Mouse (Mus musculus) liver, postnatal 0 days (tissue): Measurements from ENCODE around the gene Gatad2a. TPM values are rescaled to one million over a fixed set of nuclear protein-coding genes. Genes with fewer than 3 reads are reported as not detected.
A peak's percentile ranks its signal among the peaks of the same experiment; 100 is the strongest.
"Not testable (repeated sequence)": the region's sequence is repeated elsewhere in the genome, so short reads cannot be mapped to it uniquely, and the experiment has no call there.

ENCODE experiments used
- ATAC-seq: fragments of 200-750 bp; cut with Nextera tagmentation; 2 replicates; pipeline ENCODE4 v1.8.0; 2017; ENCODE audit warnings: mild to moderate bottlenecking, moderate library complexity
- DNase-seq: peaks from one replicate; pipeline ENCODE4 v3.0.0-alpha.2; 2016
- H3K27ac ChIP-seq: fragments of 300-500 bp; sonication (generic); 2 replicates; pipeline ENCODE4 v1.5.1; 2014; ENCODE audit warnings: antibody characterized with exemption, moderate library complexity, mild to moderate bottlenecking, low read depth
- H3K27me3 ChIP-seq: fragments of 300-500 bp; sonication (generic); 2 replicates; pipeline ENCODE4 v1.6.1; 2014; ENCODE audit warnings: low read length, control low read depth, mixed read lengths; ENCODE audit not compliant: insufficient read depth
- H3K36me3 ChIP-seq: fragments of 300-500 bp; sonication (generic); replicated peaks from 2 replicates; pipeline ENCODE4 v1.6.1; 2014; ENCODE audit warnings: mild to moderate bottlenecking, control low read depth, low read length, moderate library complexity, mixed read lengths; ENCODE audit not compliant: insufficient read depth
- H3K4me1 ChIP-seq: fragments of 300-500 bp; sonication (generic); 2 replicates; pipeline ENCODE4 v1.6.1; 2014; ENCODE audit warnings: antibody characterized with exemption, mild to moderate bottlenecking, control low read depth; ENCODE audit not compliant: insufficient read depth
- H3K4me2 ChIP-seq: fragments of 300-500 bp; sonication (generic); 2 replicates; pipeline ENCODE4 v1.6.1; 2014; ENCODE audit warnings: low read depth, mild to moderate bottlenecking, low read length, moderate library complexity, mixed read lengths
- H3K4me3 ChIP-seq: fragments of 300-500 bp; sonication (generic); 2 replicates; pipeline ENCODE4 v1.5.1; 2014; ENCODE audit warnings: low read depth, low read length
- H3K9ac ChIP-seq: fragments of 300-500 bp; sonication (generic); replicated peaks from 2 replicates; pipeline ENCODE4 v1.6.1; 2014; ENCODE audit warnings: mild to moderate bottlenecking, moderate library complexity
- H3K9me3 ChIP-seq: fragments of 300-500 bp; sonication (generic); 2 replicates; pipeline ENCODE4 v1.6.1; 2016; ENCODE audit warnings: mild to moderate bottlenecking, control low read depth, low read length, mixed read lengths
- CTCF ChIP-seq: sonication (generic); IDR thresholded peaks from 2 replicates; pipeline ENCODE4 v1.5.1; 2016; ENCODE audit warnings: antibody characterized with exemption, low read depth
- EP300 ChIP-seq: IDR thresholded peaks from 2 replicates; pipeline ENCODE4 v1.6.1; 2016; ENCODE audit warnings: antibody characterized with exemption, low read depth, mild to moderate bottlenecking
- WGBS: fragments of 180-500 bp; shearing (Covaris S2); extraction: QIAGEN DNeasy Blood & Tissue Kit; methylation state at CpG from one replicate; pipeline ENCODE4 v1.1.7; 2014; ENCODE audit not compliant: insufficient replicate concordance; 5-methylcytosine and 5-hydroxymethylcytosine counted together
- polyA plus RNA-seq: library from polyadenylated mRNA; unstranded; fragments of >200 nt; fragmentation: Nextera tagmentation; extraction: Ambion mirVana; gene quantifications from 2 replicates; pipeline ENCODE4 v1.2.1, GENCODE M21; 2015

The Gatad2a gene
- polyA plus RNA-seq, 1 experiment from 2014 or later: 20.7 TPM

DNA sequence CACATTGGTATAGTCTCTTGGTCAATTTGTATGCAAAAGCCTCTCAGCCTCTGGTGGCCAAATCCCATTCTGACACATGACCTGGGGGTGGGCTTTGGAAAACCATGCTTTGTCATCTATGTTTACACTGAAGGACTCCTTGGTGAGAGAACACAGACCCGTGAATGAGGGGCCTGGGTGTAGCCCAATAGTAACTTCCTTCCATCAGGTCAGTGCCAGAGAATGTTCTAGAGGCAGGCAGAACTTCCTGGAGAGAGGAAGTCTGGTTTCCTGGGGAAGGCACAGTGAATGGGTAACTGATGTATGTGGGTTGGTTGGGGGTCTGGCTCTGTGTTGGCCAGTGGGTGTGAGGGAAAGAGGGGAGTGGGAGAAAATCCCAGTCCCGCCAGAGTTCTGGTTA lies 9.0 kb upstream of the Gatad2a start:
- TF ChIP-seq EP300 (no peak), CTCF (no peak)
- H3K9ac ChIP-seq: no peak overlapping the region
- H3K4me1 ChIP-seq: peaks cover 20% of the 10 kb centered on the region
- ATAC-seq (no peak), DNase-seq (no peak)
- no peak overlapping the region for H3K27ac ChIP-seq
- H3K9me3 ChIP-seq: no peaks in the 10 kb centered on the region
- no peak overlapping the region for H3K4me2 ChIP-seq
- WGBS: 48% methylated on average over 2 of the region's 2 CpGs
- no peak overlapping the region for H3K4me3 ChIP-seq
- no peaks in the 10 kb centered on the region for H3K36me3 ChIP-seq
- H3K27me3 ChIP-seq: no peaks in the 10 kb centered on the region

DNA sequence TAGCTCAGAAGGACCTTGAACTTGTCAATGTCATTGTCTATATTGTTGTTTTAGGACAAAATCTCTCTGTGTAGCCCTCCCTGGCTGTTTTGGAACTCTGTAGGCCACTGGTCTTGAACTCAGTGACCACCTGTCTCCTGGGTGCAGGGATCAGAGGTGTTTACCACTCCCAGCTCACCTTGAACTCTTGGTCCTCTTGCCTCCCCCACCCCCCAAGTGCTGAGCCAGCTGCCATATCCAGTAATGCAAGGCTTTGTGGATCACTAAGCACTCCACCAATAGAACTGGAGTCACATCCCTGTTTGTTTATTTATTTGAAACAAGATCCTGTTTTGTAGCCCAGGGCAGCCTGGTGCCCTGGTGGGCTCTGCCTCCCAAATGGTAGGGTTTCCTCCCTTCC lies 8.2 kb upstream of the Gatad2a start:
- ATAC-seq (no peak), DNase-seq (no peak)
- no peak overlapping the region for H3K9ac ChIP-seq
- no peak overlapping the region for H3K4me2 ChIP-seq
- TF ChIP-seq CTCF: no peak
- TF ChIP-seq EP300: no peak
- no peaks in the 10 kb centered on the region for H3K27me3 ChIP-seq
- H3K36me3 ChIP-seq: no peaks in the 10 kb centered on the region
- H3K4me3 ChIP-seq: no peak overlapping the region
- no peaks in the 10 kb centered on the region for H3K9me3 ChIP-seq
- peaks cover 20% of the 10 kb centered on the region for H3K4me1 ChIP-seq
- no peak overlapping the region for H3K27ac ChIP-seq

DNA sequence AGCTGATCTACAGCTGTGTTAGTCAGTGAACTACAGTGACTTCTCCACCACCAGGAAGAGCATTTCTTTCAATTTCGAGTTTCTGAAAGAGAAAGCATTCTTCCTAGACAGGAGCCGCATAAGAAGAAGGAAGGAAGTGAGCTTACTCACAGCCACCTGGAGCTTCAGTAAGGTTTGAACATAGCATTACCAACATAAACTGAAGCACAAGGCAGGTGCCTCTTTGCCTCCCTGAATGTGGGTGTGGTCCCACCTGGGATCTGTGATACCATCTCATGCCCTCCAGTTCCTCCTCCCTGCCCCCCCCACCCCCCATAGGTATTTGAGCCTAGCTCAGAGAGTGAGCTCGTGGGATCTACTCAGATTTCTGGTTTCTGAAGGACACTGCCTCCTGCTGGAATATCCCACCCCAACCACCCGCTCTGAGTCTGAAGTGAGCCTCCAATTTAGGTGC lies 7.0 kb upstream of the Gatad2a start:
- Histone ChIP-seq H3K4me1 (peaks cover 24% of the 10 kb centered on the region), H3K27me3 (no peaks in the 10 kb centered on the region), H3K27ac (peak overlapping the region; percentile 53), H3K9ac (no peak overlapping the region), H3K4me3 (no peak overlapping the region), H3K36me3 (no peaks in the 10 kb centered on the region), H3K4me2 (peak overlapping the region; percentile 5; the same call in 1 of the 2 replicates), H3K9me3 (no peaks in the 10 kb centered on the region)
- ATAC-seq: no peak
- no peak for DNase-seq
- TF ChIP-seq CTCF (peak; percentile 41), EP300 (no peak)
- WGBS: 46% methylated on average over 4 of the region's 4 CpGs

DNA sequence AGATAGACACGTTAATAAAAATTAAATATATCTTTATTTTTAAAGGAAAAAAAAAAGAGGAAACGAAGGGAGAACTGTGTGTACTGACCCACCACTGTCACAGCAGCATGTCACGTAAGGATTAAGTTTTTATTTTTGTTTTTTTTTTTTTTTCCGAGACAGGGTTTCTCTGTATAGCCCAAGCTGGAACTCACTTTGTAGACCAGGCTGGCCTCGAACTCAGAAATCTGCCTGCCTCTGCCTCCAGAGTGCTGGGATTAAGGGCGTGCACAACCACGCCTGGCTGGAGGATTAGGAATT lies 5.7 kb upstream of the Gatad2a start:
- Histone ChIP-seq H3K4me2 (peak overlapping the region; percentile 81), H3K9ac (peak overlapping the region; percentile 54), H3K4me3 (peak overlapping the region; percentile 39), H3K4me1 (peaks cover 28% of the 10 kb centered on the region), H3K27ac (peak overlapping the region; percentile 90)
- not testable (repeated sequence) for H3K27me3 ChIP-seq, H3K36me3 ChIP-seq, DNase-seq, H3K9me3 ChIP-seq, ATAC-seq
- 28% methylated on average over 7 of the region's 7 CpGs for WGBS

DNA sequence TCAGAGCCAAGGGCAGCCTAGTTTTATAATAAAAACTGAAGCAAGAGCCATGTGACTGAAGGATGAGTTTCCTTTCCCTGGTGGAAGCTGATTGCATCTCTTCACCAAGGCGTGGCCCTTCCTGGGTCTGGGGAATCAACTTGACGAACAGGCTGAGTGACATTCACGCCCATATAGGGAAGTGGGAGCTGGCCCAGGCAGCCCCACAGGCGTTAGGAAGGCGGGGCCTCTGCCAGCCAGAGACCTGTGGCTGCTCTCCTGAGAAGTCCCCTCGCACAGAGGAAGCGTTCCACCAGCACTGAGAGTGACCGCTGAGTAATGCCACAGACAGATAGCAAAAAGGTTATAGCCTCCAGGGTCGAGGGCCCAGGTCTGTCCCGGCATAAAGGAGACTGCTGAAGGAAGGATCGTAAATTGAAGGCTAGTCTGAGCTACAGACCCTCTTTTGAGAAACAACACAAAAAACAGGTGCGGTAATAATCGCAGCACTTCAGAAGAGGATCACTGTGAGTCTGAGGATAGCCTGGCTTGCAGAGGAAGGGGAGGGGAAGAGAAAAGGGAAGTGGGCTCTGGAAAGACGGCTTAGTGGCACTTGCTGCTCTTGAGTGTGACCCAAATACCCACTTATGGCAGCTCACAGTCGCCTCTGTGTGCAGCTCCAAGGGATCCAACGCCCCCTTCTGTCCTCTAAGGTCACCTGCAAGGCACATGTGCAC lies 5.2 kb upstream of the Gatad2a start:
- TF ChIP-seq CTCF: peak; percentile 81
- TF ChIP-seq EP300: 0 out of 2 replicates have a peak, but pooled peaks have one; percentile 21
- peak; percentile 76 for DNase-seq
- peak; percentile 75 for ATAC-seq
- H3K27ac ChIP-seq: peak overlapping the region; percentile 90
- H3K36me3 ChIP-seq: no peaks in the 10 kb centered on the region
- 3% methylated on average over 16 of the region's 16 CpGs for WGBS
- H3K4me2 ChIP-seq: peak overlapping the region; percentile 81
- H3K4me1 ChIP-seq: peaks cover 30% of the 10 kb centered on the region
- H3K9me3 ChIP-seq: no peaks in the 10 kb centered on the region
- H3K4me3 ChIP-seq: peak overlapping the region; percentile 39
- H3K9ac ChIP-seq: peak overlapping the region; percentile 54
- no peaks in the 10 kb centered on the region for H3K27me3 ChIP-seq

DNA sequence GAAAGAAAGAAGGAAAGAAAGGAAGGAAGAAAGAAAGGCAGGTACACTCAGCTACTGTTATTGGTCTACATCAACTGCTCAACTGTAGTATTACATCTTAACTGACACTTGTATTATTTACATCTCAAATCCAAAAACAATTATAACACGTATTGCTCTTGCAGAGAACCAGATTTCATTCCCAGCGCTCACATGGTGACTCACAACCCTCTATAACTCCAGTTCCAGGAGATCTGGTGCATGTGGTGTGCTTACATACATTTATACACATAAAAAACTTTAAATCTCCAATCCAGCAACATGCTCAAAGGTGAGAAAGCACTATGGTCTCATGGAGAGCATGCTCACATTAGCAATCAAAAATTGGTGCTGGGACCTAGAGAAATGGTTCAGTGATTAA lies 4.0 kb upstream of the Gatad2a start:
- 81% methylated on average over 2 of the region's 2 CpGs for WGBS
- DNase-seq (no peak), ATAC-seq (no peak)
- TF ChIP-seq CTCF (no peak), EP300 (no peak)
- no peaks in the 10 kb centered on the region for H3K36me3 ChIP-seq
- no peak overlapping the region for H3K9ac ChIP-seq
- H3K9me3 ChIP-seq: no peaks in the 10 kb centered on the region
- no peak overlapping the region for H3K4me2 ChIP-seq
- no peak overlapping the region for H3K4me3 ChIP-seq
- H3K27ac ChIP-seq: no peak overlapping the region
- no peaks in the 10 kb centered on the region for H3K27me3 ChIP-seq
- peaks cover 31% of the 10 kb centered on the region for H3K4me1 ChIP-seq

DNA sequence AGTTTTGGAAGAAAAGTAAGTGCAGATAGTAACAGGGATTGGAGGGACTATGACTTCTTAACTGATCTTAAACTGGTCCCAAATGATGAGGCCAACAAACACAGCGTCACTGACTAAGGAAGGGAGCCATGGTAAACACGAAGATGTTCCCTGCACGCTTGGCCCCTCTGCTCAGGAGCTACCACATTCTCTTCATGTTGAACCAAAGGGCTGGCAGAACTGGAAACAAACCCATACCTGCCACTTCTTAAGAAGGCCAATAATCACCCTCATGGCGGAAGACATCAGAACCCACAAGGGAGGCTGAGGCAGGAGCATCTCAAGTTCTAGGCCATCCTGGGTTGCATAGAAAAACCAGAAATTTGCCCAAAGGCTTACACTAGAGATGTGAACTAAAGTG lies 3.1 kb upstream of the Gatad2a start:
- Histone ChIP-seq H3K9me3 (no peaks in the 10 kb centered on the region), H3K27me3 (no peaks in the 10 kb centered on the region), H3K4me2 (no peak overlapping the region), H3K27ac (no peak overlapping the region), H3K4me1 (peaks cover 37% of the 10 kb centered on the region), H3K36me3 (no peaks in the 10 kb centered on the region), H3K4me3 (no peak overlapping the region), H3K9ac (no peak overlapping the region)
- no peak for DNase-seq
- no peak for ATAC-seq
- 85% methylated on average over 4 of the region's 4 CpGs for WGBS
- TF ChIP-seq EP300: no peak
- no peak for TF ChIP-seq CTCF
